Mouse (Mus musculus): ENCODE results near the gene Slc25a53. TPM values are rescaled to one million over a fixed set of nuclear protein-coding genes. Genes with fewer than 3 reads are reported as not detected.
"Not testable (repeated sequence)": the region's sequence is repeated elsewhere in the genome, so short reads cannot be mapped to it uniquely, and the experiment has no call there.

The Slc25a53 gene
- total and polyA plus RNA-seq, 3 experiments: 1.3 to 6.1 (median 5.7) TPM

DNA sequence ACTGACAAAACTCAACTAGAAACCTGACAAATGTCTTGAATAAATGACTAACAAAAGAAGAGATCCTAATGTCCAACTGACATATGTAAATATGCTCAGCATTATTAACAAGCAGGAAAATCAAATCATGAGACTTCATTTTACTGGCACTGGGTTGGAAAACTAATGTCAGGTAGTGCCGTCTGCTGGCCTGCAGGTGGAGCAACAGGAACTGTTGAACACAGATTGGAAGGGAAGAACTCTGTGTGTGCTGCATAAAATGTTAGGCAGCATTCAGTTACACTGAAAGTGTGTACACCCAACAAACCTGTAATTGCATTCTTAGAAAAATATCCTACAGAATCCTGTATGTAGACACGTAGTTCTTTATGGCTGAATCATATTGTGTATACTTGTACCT is 78.4 kb downstream of the Slc25a53 start:
- no peak for DNase-seq

DNA sequence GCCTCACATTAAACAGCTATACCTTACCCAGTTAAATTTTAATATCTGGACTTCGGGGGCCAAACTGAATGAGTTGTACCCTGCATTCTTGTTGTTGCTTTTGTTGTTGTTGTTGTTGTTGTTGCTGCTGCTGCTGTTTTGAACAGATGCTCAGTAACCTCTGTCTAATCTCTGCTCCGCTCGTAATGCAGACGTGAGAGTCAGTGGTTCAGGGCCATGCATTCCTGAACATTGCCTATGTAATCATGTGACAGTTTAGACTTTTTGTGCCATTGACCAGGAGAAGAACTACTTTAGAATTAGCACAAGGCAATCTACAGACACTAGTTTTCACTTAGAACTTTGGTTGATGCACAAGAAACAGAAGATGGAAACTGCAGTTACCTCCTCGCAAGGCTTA is 79.8 kb downstream of the Slc25a53 start:
- not testable (repeated sequence) for DNase-seq

DNA sequence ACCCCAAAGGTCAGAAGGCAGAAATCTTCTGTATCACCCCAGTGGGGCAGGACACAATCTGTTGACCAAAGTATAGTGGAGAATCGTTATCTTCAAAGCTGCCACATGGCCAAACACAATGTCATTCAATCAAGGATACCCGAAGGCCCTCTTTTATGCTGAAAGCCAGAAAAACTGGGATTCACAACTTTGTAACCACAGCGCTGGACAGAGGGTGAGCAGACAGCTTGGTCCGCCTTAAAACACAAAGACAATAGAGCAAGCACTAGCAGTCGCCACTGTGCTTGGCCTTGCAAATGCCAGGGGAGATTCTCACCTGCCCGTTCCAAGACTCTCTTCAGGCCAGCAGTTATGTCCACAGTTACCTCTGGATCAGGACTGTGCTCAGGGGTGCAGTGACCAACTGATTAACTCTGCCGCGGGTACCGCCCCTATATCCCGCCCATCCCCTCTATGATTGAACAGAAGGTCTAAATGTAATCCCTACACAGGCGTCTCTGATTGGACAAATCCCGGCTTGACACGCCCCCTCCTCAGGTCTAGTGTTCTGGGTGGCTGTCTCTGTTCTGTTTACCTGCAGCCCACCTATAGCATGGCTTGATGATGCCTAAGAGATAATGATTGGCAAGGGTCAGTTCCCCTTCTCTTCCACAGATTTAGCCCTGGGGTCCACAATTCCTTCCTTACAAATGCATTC is 80.4 kb downstream of the Slc25a53 start:
- DNase-seq: peak; percentile 63

GRCm38 (mm10) chrX:136937985-136938384 is 100.1 kb downstream of the Slc25a53 start:
- DNase-seq: no peak

Other genes starting within 250 kb of the Slc25a53 start
- gene Plp1, start 215.6 kb downstream of the Slc25a53 start, total RNA-seq (2021): 1 to 10 TPM; 3.6 to 4.0 TPM
- gene Plp1, start 215.6 kb downstream of the Slc25a53 start, polyA plus RNA-seq (2012; rRNA removed): 3.0 and 4.6 TPM in 2 replicates
- under 1 TPM; 0.12 to 0.66 TPM for gene Rab9b, start 169.5 kb downstream of the Slc25a53 start, total RNA-seq (2021)
- gene Rab9b, start 169.5 kb downstream of the Slc25a53 start, polyA plus RNA-seq (2012; rRNA removed): 0.08 and 0.11 TPM in 2 replicates
- gene H2bfm, start 111.0 kb downstream of the Slc25a53 start, total RNA-seq (2021): not detected
- not detected in 2 replicates for gene H2bfm, start 111.0 kb downstream of the Slc25a53 start, polyA plus RNA-seq (2012; rRNA removed)
- gene Tmsb15b2, start 62.8 kb downstream of the Slc25a53 start, total RNA-seq (2021): 10 to 100 TPM; 15.2 to 22.7 TPM
- gene Tmsb15b2, start 62.8 kb downstream of the Slc25a53 start, polyA plus RNA-seq (2012; rRNA removed): not detected in 2 replicates
- 1 to 10 TPM in 1 of 2 experiments, under 1 TPM in 1; 0.52 to 2.4 TPM for gene Tmsb15l, start 61.4 kb downstream of the Slc25a53 start, total RNA-seq (2021)
- gene Tmsb15l, start 61.4 kb downstream of the Slc25a53 start, polyA plus RNA-seq (2012; rRNA removed): 0.23 and 0.65 TPM in 2 replicates
- gene Tmsb15b1, start 61.4 kb downstream of the Slc25a53 start, total RNA-seq (2021): 1 to 10 TPM in 1 of 2 experiments, under 1 TPM in 1; 0.89 to 7.3 TPM
- gene Tmsb15b1, start 61.4 kb downstream of the Slc25a53 start, polyA plus RNA-seq (2012; rRNA removed): not detected in 2 replicates
- gene Zcchc18, start 45.1 kb downstream of the Slc25a53 start, total RNA-seq (2021): 10 to 100 TPM in 1 of 2 experiments, 1 to 10 TPM in 1; 8.9 to 16.9 TPM
- 1.7 and 2.8 TPM in 2 replicates for gene Zcchc18, start 45.1 kb downstream of the Slc25a53 start, polyA plus RNA-seq (2012; rRNA removed)
- 1 to 10 TPM; 4.6 to 6.5 TPM for gene Fam199x, start 11.3 kb upstream of the Slc25a53 start, total RNA-seq (2021)
- gene Fam199x, start 11.3 kb upstream of the Slc25a53 start, polyA plus RNA-seq (2012; rRNA removed): 0.55 and 0.58 TPM in 2 replicates
- not detected for gene Esx1, start 83.8 kb upstream of the Slc25a53 start, total RNA-seq (2021)
- gene Esx1, start 83.8 kb upstream of the Slc25a53 start, polyA plus RNA-seq (2012; rRNA removed): not detected in 2 replicates